Mouse (Mus musculus) B cell, adult 2 months (primary cell): Measurements from ENCODE around the gene Ccl17.
A peak's percentile ranks its signal among the peaks of the same experiment; 100 is the strongest.
"Not testable (repeated sequence)": the region's sequence is repeated elsewhere in the genome, so short reads cannot be mapped to it uniquely, and the experiment has no call there.

Experiments
- DNase-seq, 2 experiments: peaks; one replicate each; pipeline ENCODE4 v3.0.0; 2022

Ccl17 gene

DNA sequence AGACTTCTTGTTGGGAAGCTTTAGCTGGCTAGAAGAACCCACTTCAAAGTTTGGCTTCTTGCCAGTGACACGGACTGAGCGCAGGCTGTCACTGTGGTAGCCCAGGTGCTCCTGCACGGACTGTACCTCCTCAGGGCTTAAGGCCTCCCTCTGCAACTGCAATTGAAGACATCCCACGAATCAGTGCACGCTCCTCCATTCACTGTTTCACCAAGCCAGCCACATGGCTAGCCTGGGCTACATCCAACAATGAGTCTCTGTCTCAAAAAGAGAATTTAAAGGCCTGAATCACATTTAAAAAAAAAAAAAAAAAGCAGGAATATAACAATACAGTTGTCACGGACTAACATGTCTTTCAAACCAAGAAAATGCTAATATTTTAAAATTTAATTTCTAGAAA lies 18.0 kb downstream of the Ccl17 start:
- no peak for DNase-seq

DNA sequence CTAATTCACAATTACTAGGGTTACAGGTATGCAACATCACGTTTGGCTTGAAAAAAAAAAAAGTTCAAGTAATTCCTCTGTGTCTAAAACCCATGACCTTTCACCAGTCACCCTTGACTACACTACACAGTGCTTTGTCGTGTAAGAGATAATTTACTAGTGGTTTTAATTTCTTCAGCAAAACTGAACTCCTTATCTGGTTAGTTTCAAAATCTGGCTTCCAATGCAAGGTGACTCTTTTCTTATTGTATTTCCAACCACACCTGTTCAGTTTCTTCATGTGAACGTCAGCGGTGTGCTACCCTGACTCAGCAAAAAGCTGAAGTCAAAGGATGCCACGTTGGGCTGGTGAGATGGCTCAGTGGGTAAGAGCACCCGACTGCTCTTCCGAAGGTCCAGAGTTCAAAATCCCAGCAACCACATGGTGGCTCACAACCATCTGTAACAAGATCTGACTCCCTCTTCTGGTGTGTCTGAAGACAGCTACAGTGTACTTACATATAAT lies 23.7 kb downstream of the Ccl17 start:
- not testable (repeated sequence) for DNase-seq

DNA sequence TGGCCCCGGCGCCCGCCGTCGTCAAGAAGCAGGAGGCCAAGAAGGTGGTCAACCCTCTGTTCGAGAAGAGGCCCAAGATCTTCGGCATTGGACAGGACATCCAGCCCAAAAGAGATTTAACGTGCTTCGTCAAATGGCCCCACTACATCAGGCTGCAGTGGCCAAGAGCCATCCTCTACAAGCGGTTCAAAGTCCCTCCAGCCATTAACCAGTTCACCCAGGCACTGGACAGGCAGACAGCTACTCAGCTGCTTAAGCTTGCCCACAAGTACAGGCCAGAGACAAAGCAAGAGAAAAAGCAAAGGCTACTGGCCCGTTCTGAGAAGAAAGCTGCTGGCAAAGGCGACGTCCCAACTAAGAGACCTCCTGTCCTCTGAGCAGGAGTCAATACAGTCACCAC lies 25.5 kb downstream of the Ccl17 start:
- not testable (repeated sequence) for DNase-seq

DNA sequence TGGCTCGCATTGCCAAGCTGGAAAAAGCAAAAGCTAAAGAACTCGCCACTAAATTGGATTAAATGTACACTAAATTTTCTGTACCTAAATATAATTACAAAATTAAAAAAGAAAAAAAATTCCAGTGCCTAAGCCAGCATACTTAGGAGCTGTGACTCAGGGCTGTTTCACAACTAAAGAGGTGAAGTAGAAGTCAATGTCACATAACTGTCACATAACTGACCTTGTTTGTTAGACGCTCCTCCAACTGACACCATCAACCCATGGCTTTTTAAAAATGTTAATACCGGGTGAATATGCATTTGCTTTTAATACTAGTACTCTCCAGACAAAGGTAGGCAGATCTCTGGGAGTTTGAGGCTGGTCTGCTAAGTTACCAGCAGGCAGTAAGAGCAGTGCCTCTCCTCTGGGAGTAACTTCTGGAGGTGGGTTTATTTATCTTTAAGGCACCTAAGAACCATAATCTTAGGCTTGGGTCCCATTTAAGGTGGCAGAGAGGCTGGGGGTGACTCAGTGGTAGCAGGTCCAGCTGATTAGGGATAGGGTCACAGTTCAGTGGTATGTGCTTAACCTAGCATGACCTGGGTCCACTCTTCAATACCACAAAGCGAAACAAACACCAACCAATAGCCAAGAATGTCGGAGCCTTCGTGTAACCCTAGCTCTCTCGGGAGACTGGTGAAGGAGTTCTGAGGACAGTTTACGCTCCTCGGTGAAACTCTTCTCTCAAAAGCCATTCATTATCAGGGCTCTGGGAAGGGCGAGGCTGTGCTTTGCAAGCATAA lies 26.4 kb downstream of the Ccl17 start:
- no peak for DNase-seq

DNA sequence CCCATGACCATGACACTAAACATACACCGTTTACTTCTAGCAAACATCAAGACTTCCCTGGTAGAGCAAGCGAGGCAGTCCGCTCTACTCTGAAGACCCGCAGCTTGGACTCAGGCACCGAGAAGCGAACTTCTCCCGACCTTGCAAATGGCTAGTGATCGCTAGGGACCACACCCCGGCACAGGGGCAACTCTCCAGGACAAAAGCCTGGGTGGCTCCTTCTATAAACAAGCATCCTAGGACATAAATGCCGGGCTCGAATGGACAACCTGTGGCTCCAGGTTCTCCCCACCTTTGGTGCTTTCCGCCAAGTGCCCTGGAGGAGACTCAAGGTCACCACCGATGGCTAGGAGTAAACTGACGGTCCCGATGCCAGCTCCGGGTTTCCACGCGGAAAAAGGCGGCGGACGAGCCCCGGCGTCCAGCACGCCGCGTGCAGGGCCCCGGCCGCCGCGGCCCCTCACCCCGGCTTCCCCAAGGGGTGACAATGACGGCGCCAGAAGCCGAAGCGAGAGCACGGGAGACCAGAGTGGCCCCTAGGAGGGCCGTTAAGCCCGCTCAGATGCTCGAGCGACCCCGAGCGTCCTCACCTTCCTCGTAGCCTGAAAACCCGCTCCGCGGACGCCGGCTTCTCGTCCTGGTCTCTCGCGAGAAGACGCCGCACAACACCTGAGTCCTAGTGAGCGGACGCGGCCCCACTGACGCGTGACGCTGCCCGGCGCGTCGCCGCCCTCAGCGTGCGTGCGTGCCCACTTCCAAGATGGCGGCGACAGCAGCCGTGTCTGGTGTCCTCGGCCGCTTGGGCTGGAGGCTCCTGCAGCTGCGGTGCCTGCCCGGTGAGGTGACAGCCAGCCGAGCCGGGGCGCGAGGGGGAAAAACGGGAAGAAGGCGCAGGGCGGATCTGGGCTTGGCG lies 27.7 kb downstream of the Ccl17 start, which contains the start of the genes Coq9 and Ciapin1:
Gene Coq9, plus strand, starts transcription at position 660 of the 913 bp plus-strand sequence.
Gene Ciapin1, minus strand, starts transcription at position 697 of the 913 bp plus-strand sequence.
- DNase-seq = peak; percentile 92 to 93

DNA sequence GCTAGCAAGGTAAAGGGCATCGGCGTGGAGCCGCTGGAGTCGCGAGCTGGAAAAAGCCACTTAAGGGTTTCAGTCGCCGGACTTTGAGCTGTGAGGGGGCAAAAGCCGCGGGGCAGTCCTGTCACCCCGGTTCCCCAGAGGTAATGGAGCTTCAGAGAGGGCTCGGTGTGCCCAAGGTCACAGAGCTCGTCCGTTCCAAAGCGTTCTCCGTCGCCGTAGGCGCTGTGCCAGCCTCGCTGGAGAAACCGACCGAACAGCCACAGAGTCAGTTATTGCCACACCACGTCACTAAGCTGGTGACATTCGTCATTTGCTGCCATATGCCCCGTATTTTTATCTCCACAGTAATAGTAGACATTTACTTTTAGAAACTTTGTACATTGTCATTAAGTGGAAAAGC lies 28.3 kb downstream of the Ccl17 start:
- DNase-seq = no peak

DNA sequence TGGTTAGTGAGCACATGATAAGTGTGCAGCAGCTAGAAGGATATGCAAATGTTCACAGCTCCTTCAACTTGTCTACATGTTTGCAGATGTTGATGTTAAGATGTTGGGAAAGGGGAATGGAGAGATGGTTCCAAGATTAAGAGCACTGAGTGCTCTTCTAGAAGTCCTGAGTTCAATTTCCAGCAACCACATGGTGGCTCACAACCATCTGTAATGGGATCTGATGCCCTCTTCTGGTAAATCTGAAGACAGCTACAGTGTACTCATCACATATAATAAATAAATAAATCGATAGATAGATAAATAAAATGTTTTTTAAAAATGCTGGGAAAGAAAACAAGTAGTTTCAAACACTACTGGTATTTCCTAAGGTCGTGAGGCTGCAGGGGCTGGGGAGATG lies 30.9 kb downstream of the Ccl17 start:
- no peak for DNase-seq

DNA sequence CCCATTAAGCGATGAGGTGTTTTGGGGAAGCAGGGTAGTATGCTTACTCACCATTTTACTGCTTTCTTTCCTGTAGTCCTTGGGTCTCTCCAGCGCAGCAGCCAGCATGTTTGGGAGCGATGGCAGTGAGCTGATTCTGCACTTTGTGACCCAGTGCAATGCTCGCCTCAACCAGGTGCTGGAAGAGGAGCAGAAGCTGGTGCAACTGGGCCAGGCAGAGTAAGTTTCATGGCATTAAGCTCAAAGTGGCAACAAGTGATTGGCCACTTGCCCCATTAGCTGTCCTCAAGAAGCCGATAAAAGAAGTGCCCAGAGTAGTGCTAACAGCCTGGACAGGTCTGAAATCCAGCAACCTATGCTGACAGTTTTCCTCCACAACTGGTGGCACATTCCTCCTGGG lies 39.8 kb downstream of the Ccl17 start:
- no peak for DNase-seq

DNA sequence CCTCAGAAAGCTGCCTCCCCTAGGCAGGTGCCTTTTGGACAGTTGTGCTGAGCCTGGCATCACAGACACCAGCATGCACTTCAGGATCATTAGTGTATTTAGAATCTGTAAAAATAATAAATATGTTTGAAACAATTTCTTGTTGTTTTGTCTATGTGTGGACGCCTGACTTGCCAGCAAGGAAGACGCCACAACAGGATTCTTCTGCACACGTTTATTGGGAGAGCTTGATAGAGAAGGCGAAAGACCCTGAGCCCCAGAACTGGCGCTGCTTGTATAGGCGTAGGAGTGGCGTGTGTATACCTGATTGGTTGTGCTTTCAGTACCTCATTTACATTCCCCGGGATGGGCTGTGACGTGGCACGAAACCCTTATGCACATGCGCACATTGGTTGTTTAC lies 44.5 kb downstream of the Ccl17 start:
- not testable (repeated sequence) for DNase-seq

DNA sequence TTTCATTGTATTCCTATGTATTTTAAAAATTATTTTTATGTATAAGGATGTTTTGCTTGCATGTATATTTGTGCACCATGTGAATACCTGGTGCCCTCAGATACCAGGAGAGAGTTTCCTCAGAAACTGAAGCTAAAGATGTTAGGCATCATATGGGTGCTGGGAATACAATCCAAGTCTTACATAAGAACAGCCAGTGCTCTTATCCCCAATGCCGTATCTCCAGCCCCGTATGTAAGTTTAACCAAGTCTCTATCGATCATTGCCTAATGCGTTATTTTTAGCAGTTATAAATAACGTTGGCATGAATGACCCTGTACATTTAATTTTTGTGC lies 46.7 kb downstream of the Ccl17 start:
- DNase-seq = no peak

DNA sequence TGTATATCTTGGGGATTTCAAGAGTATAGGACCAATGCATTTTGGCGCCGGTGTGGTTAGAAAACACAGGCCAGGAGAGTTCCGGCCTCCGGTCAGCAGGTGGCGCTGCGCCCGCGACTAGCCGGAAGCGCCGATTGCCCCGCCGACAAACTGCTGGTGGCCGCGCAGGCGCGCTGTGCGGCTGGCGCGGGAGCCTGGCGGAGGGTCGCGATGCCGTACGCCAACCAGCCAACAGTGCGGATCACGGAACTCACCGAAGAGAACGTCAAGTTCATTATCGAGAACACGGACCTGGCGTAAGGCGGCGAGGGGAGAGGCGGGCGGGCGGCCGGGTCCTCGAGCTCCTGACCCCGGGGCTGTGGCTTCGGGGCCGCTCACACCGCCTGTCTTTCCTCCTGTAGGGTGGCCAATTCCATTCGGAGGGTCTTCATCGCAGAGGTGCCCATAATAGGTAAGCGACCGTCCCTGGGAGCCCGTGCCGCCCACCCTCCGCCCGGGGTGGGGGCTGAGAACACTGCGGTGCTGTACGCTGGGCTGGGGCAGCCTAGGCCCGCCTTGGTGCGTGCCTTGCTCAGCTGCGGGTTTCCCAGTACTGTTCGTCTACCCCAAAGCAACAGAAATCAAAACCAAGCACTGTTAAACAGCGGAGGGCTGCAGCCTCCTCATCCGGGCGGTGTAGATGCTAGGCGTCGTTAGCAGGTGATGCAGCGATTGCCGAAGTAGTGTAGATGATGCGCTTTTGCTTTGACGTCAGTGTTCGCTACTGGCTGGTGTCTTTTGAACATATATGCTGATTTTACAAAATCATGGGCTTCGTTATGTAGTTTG lies 47.3 kb downstream of the Ccl17 start, which contains the start of gene Polr2c:
Gene Polr2c, plus strand, starts transcription at position 105 of the 828 bp plus-strand sequence.
- DNase-seq = peak; percentile 94 to 96

DNA sequence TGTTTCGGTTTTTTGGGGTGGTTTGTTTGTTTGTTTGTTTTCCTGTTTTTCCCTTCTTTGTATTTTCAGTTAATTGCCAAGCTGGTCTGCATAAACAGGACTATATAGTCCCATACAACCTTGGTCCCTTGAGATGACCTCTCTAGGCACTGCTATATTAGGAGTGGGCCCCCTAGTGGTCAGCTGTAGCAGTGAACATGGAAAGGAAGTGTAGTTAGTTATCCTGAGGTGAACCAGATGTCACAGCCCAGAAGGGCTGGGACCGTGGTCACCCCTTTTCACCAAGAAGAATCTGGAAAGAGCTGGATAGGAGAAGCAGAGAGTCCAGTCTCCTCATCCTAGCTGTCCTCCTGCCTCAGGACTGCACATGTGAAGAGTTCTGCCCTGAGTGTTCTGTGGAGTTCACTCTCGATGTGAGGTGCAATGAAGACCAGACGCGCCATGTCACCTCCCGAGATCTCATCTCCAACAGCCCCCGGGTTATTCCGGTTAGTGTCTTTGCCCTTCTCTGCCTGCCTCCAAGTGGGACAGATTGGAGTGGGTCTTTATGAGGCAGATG lies 51.2 kb downstream of the Ccl17 start:
- peak; percentile 83 to 85 for DNase-seq
